Mouse (Mus musculus): ENCODE results near the gene Pik3r2. TPM values are rescaled to one million over a fixed set of nuclear protein-coding genes. Genes with fewer than 3 reads are reported as not detected.

Pik3r2 gene
- polyA plus RNA-seq, 1 experiment from 2014 or later = 145 TPM

GRCm38 (mm10) chr8:70724216-70724615, 52.3 kb downstream of the Pik3r2 start:
- Histone ChIP-seq H3K36me3 (ENCODE audit: control insufficient read depth, insufficient read depth) (no peaks in the 10 kb centered on the region), H3K9ac (replicated peaks; ENCODE audit: low read depth, low read length) (no peak overlapping the region), H3K9me3 (ENCODE audit: control insufficient read depth, low read length) (no peaks in the 10 kb centered on the region), H3K4me3 (replicated peaks; ENCODE audit: low read length) (no peak overlapping the region), H3K4me1 (replicated peaks; ENCODE audit: control insufficient read depth, insufficient read depth, low read length) (no peaks in the 10 kb centered on the region), H3K4me2 (ENCODE audit: low read length) (no peak overlapping the region), H3K27me3 (replicated peaks; ENCODE audit: control insufficient read depth, insufficient read depth, low read length) (peaks cover 9% of the 10 kb centered on the region), H3K27ac (ENCODE audit: low read length) (no peak overlapping the region)
- ATAC-seq = no peak
- WGBS = 82% methylated on average over 12 of the region's 12 CpGs

DNA sequence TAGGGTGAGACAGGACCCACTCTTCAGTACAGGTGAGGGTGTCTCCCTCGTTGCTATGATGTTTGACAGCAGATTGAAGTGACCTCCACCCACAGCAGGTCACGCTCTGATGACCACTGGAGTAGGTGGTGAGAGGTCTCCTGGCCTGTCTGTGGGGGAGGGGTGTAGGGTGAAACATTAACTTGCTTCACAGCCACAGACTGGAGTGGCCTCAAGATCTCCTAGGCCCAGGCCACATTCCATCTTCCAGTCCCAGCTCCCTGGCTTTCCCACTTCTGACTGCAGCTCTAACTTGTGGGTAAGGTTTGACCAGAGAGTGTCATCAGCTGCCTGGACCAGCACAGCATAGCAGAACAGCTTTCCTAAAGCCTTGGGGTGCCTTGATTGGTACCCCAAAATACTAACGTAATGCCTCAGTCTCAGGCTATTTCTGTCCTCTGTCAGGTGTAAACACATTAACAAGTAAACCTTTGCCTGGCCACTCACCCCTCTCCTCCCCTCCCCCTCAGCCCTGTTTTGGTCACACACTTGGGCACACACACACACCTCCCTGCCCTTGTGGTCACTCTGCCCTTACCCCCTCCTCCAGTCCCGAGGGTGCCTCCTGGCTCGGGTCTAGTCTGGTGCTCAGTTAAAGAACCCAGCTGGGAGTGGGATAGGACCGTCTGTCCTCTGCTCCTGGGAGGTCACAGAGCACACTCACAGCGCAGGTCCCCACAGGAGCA, 52.9 kb downstream of the Pik3r2 start, which contains the start of gene Pde4c:
Pde4c (plus strand) TSS at position 235 of the 725 bp plus-strand sequence.
- WGBS = 71% methylated on average over 7 of the region's 7 CpGs
- H3K36me3 ChIP-seq (ENCODE audit: control insufficient read depth, insufficient read depth) = no peaks in the 10 kb centered on the region
- H3K9ac ChIP-seq (replicated peaks; ENCODE audit: low read depth, low read length) = no peak within 1 kb of the TSS
- peaks cover 4% of the 10 kb centered on the region for H3K27me3 ChIP-seq (replicated peaks; ENCODE audit: control insufficient read depth, insufficient read depth, low read length)
- no peaks in the 10 kb centered on the region for H3K9me3 ChIP-seq (ENCODE audit: control insufficient read depth, low read length)
- H3K27ac ChIP-seq (ENCODE audit: low read length) = no peak within 1 kb of the TSS
- ATAC-seq = no peak
- H3K4me2 ChIP-seq (ENCODE audit: low read length) = no peak within 1 kb of the TSS
- no peak within 1 kb of the TSS for H3K4me3 ChIP-seq (replicated peaks; ENCODE audit: low read length)
- no peaks in the 10 kb centered on the region for H3K4me1 ChIP-seq (replicated peaks; ENCODE audit: control insufficient read depth, insufficient read depth, low read length)

- no peaks in the 10 kb centered on the region for H3K27me3 ChIP-seq (replicated peaks; ENCODE audit: control insufficient read depth, insufficient read depth, low read length)
- H3K4me3 ChIP-seq (replicated peaks; ENCODE audit: low read length) = no peak overlapping the region
- no peak overlapping the region for H3K27ac ChIP-seq (ENCODE audit: low read length)
- H3K9me3 ChIP-seq (ENCODE audit: control insufficient read depth, low read length) = no peaks in the 10 kb centered on the region
- H3K4me2 ChIP-seq (ENCODE audit: low read length) = no peak overlapping the region
- no peak for ATAC-seq
- 86% methylated on average over 8 of the region's 8 CpGs for WGBS
- no peaks in the 10 kb centered on the region for H3K36me3 ChIP-seq (ENCODE audit: control insufficient read depth, insufficient read depth)
- H3K4me1 ChIP-seq (replicated peaks; ENCODE audit: control insufficient read depth, insufficient read depth, low read length) = no peaks in the 10 kb centered on the region
- H3K9ac ChIP-seq (replicated peaks; ENCODE audit: low read depth, low read length) = no peak overlapping the region
Observed at GRCm38 (mm10) chr8:70721601-70722000, 54.9 kb downstream of the Pik3r2 start.

DNA sequence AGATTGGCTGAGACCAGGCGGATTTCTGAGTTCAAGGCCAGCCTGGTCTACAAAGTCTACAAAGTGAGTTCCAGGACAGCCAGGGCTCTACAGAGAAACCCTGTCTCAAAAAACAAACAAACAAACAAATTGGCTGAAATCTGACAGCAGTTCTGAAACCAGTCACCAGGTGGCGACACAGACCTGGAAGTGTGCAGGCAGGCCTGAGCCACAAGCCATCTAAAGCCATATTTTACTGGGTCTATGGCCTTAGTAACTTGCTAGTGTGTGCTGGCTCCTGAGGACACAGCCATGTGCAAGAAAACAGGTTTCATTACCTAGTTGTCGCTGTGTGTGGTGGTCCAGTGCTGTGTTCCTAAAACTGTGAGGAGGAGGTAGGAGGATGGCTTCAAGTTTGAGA, 55.8 kb downstream of the Pik3r2 start:
- Histone ChIP-seq H3K27me3 (replicated peaks; ENCODE audit: control insufficient read depth, insufficient read depth, low read length) (no peaks in the 10 kb centered on the region), H3K36me3 (ENCODE audit: control insufficient read depth, insufficient read depth) (no peaks in the 10 kb centered on the region), H3K27ac (ENCODE audit: low read length) (no peak overlapping the region), H3K4me3 (replicated peaks; ENCODE audit: low read length) (no peak overlapping the region), H3K9me3 (ENCODE audit: control insufficient read depth, low read length) (no peaks in the 10 kb centered on the region), H3K9ac (replicated peaks; ENCODE audit: low read depth, low read length) (0 out of 2 replicates have a peak overlapping the region, but pooled peaks have one; percentile 17), H3K4me1 (replicated peaks; ENCODE audit: control insufficient read depth, insufficient read depth, low read length) (no peaks in the 10 kb centered on the region), H3K4me2 (ENCODE audit: low read length) (no peak overlapping the region)
- peak; percentile 75 for ATAC-seq
- WGBS = 4% methylated on average over 3 of the region's 3 CpGs

GRCm38 (mm10) chr8:70719796-70720270, 56.7 kb downstream of the Pik3r2 start:
- H3K4me1 ChIP-seq (replicated peaks; ENCODE audit: control insufficient read depth, insufficient read depth, low read length) = no peaks in the 10 kb centered on the region
- H3K9me3 ChIP-seq (ENCODE audit: control insufficient read depth, low read length) = no peaks in the 10 kb centered on the region
- no peak overlapping the region for H3K4me2 ChIP-seq (ENCODE audit: low read length)
- no peaks in the 10 kb centered on the region for H3K27me3 ChIP-seq (replicated peaks; ENCODE audit: control insufficient read depth, insufficient read depth, low read length)
- 74% methylated on average over 9 of the region's 9 CpGs for WGBS
- no peak for ATAC-seq
- H3K9ac ChIP-seq (replicated peaks; ENCODE audit: low read depth, low read length) = no peak overlapping the region
- no peak overlapping the region for H3K4me3 ChIP-seq (replicated peaks; ENCODE audit: low read length)
- no peak overlapping the region for H3K27ac ChIP-seq (ENCODE audit: low read length)
- no peaks in the 10 kb centered on the region for H3K36me3 ChIP-seq (ENCODE audit: control insufficient read depth, insufficient read depth)

- peak; percentile 34; the same call in 1 of the 2 replicates for ATAC-seq
- Histone ChIP-seq H3K9me3 (ENCODE audit: control insufficient read depth, low read length) (no peaks in the 10 kb centered on the region), H3K27ac (ENCODE audit: low read length) (no peak within 1 kb of the TSS), H3K4me1 (replicated peaks; ENCODE audit: control insufficient read depth, insufficient read depth, low read length) (no peaks in the 10 kb centered on the region), H3K9ac (replicated peaks; ENCODE audit: low read depth, low read length) (no peak within 1 kb of the TSS), H3K27me3 (replicated peaks; ENCODE audit: control insufficient read depth, insufficient read depth, low read length) (no peaks in the 10 kb centered on the region), H3K4me2 (ENCODE audit: low read length) (no peak within 1 kb of the TSS), H3K4me3 (replicated peaks; ENCODE audit: low read length) (no peak within 1 kb of the TSS), H3K36me3 (ENCODE audit: control insufficient read depth, insufficient read depth) (no peaks in the 10 kb centered on the region)
- WGBS = 5% methylated on average over 19 of the region's 19 CpGs
Observed at GRCm38 (mm10) chr8:70718297-70718696, 58.2 kb downstream of the Pik3r2 start, which contains the start of gene Gm3336. Gm3336 (plus strand) TSS chr8:70718543.

Small RNA genes within 50 kb of the gene (microRNA-seq; reads per million reads assigned to microRNA genes)
- 0.62 reads per million for gene Mir7240

Other genes with a start within 250 kb of the Pik3r2 start
- 402 and 462 TPM in 2 replicates for gene Fkbp8, start 249.0 kb downstream of the Pik3r2 start, polyA plus RNA-seq (2015; fragmentation: Nextera tagmentation; extraction: Ambion mirVana)
- 45.5 and 45.9 TPM in 2 replicates for gene Kxd1, start 248.8 kb downstream of the Pik3r2 start, polyA plus RNA-seq (2015; fragmentation: Nextera tagmentation; extraction: Ambion mirVana)
- gene Ell, start 237.3 kb downstream of the Pik3r2 start, polyA plus RNA-seq (2015; fragmentation: Nextera tagmentation; extraction: Ambion mirVana) = 17.1 and 18.9 TPM in 2 replicates
- 116 and 141 TPM in 2 replicates for gene Isyna1, start 182.3 kb downstream of the Pik3r2 start, polyA plus RNA-seq (2015; fragmentation: Nextera tagmentation; extraction: Ambion mirVana)
- gene Ssbp4, start 167.8 kb downstream of the Pik3r2 start, polyA plus RNA-seq (2015; fragmentation: Nextera tagmentation; extraction: Ambion mirVana) = 100 and 121 TPM in 2 replicates
- 0.61 and 1.1 TPM in 2 replicates for gene Lrrc25, start 160.6 kb downstream of the Pik3r2 start, polyA plus RNA-seq (2015; fragmentation: Nextera tagmentation; extraction: Ambion mirVana)
- gene Gdf15, start 144.3 kb downstream of the Pik3r2 start, polyA plus RNA-seq (2015; fragmentation: Nextera tagmentation; extraction: Ambion mirVana) = 0.20 TPM in 1 of 2 replicates, not detected in the other
- 60.3 and 65.7 TPM in 2 replicates for gene Pgpep1, start 116.3 kb downstream of the Pik3r2 start, polyA plus RNA-seq (2015; fragmentation: Nextera tagmentation; extraction: Ambion mirVana)
- gene Lsm4, start 103.5 kb downstream of the Pik3r2 start, polyA plus RNA-seq (2015; fragmentation: Nextera tagmentation; extraction: Ambion mirVana) = 166 and 168 TPM in 2 replicates
- 54.6 and 57.7 TPM in 2 replicates for gene Jund, start 77.8 kb downstream of the Pik3r2 start, polyA plus RNA-seq (2015; fragmentation: Nextera tagmentation; extraction: Ambion mirVana)
- gene Iqcn, start 73.3 kb downstream of the Pik3r2 start, polyA plus RNA-seq (2015; fragmentation: Nextera tagmentation; extraction: Ambion mirVana) = 0.11 and 0.14 TPM in 2 replicates
- not detected in 2 replicates for gene Gm3336, start 58.2 kb downstream of the Pik3r2 start, polyA plus RNA-seq (2015; fragmentation: Nextera tagmentation; extraction: Ambion mirVana)
- 0.12 and 0.54 TPM in 2 replicates for gene Pde4c, start 53.0 kb downstream of the Pik3r2 start, polyA plus RNA-seq (2015; fragmentation: Nextera tagmentation; extraction: Ambion mirVana)
- 350 and 395 TPM in 2 replicates for gene Rab3a, start 22.0 kb downstream of the Pik3r2 start, polyA plus RNA-seq (2015; fragmentation: Nextera tagmentation; extraction: Ambion mirVana)
- 49.3 and 49.8 TPM in 2 replicates for gene Mpv17l2, start 15.8 kb downstream of the Pik3r2 start, polyA plus RNA-seq (2015; fragmentation: Nextera tagmentation; extraction: Ambion mirVana)
- 22.5 and 30.8 TPM in 2 replicates for gene Mast3, start 28.3 kb upstream of the Pik3r2 start, polyA plus RNA-seq (2015; fragmentation: Nextera tagmentation; extraction: Ambion mirVana)
- gene Il12rb1, start 31.7 kb upstream of the Pik3r2 start, polyA plus RNA-seq (2015; fragmentation: Nextera tagmentation; extraction: Ambion mirVana) = 0.08 and 0.09 TPM in 2 replicates
- 7.4 and 8.3 TPM in 2 replicates for gene Arrdc2, start 63.0 kb upstream of the Pik3r2 start, polyA plus RNA-seq (2015; fragmentation: Nextera tagmentation; extraction: Ambion mirVana)
- gene Kcnn1, start 86.5 kb upstream of the Pik3r2 start, polyA plus RNA-seq (2015; fragmentation: Nextera tagmentation; extraction: Ambion mirVana) = 11.2 and 13.4 TPM in 2 replicates
- gene Ccdc124, start 97.2 kb upstream of the Pik3r2 start, polyA plus RNA-seq (2015; fragmentation: Nextera tagmentation; extraction: Ambion mirVana) = 152 and 167 TPM in 2 replicates
- 1.6 and 1.9 TPM in 2 replicates for gene Slc5a5, start 116.0 kb upstream of the Pik3r2 start, polyA plus RNA-seq (2015; fragmentation: Nextera tagmentation; extraction: Ambion mirVana)
- gene Rpl18a, start 120.7 kb upstream of the Pik3r2 start, polyA plus RNA-seq (2015; fragmentation: Nextera tagmentation; extraction: Ambion mirVana) = 2,480 and 2,641 TPM in 2 replicates
- gene Map1s, start 129.2 kb upstream of the Pik3r2 start, polyA plus RNA-seq (2015; fragmentation: Nextera tagmentation; extraction: Ambion mirVana) = 63.5 and 67.7 TPM in 2 replicates

Measured in forebrain, embryonic 16.5 days (tissue).